Comparison of ENCODE assay signal across 8 mouse cellular contexts in the genomic region with DNA sequence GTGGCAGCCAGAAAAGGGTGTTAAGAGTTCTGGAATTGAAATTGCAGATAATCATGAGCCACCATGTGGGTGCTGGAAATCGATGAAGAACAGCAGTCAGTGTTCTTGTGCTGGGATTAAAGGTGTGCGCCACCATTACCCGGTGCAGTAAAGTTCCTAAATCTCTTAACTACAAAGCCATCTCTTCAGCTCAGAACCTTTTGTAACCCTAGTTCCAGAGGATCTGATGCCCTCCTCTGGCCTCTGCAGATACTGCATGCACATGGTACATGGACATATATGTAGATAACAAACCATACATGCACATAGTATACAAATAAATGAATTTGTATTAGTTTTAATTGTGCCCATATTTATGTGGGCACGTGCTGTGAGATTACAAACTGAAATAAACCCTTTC. TPM values are rescaled to one million over a fixed set of nuclear protein-coding genes. Genes with fewer than 3 reads are reported as not detected.
DNase-seq lines count a peak whose midpoint lies in the region; ATAC-seq and TF ChIP-seq lines count a peak whose summit lies in the region.

No protein-coding gene starts in this region.

- no peak for TF ChIP-seq EP300 in liver, embryonic 14.5 days (IDR thresholded peaks at IDR 0.05; ENCODE audit: low read depth)

- H3K27me3 ChIP-seq in kidney, embryonic 14.5 days (ENCODE audit: control insufficient read depth, insufficient read depth, low read length): no peaks in the 10 kb centered on the region
- no peaks in the 10 kb centered on the region for H3K27me3 ChIP-seq in liver, embryonic 14.5 days (ENCODE audit: control insufficient read depth, insufficient read depth, low read length)
- H3K27me3 ChIP-seq in midbrain, embryonic 14.5 days (ENCODE audit: control insufficient read depth, insufficient read depth, low read length): no peaks in the 10 kb centered on the region
- no peaks in the 10 kb centered on the region for H3K27me3 ChIP-seq in intestine, embryonic 16.5 days (replicated peaks; ENCODE audit: control insufficient read depth, insufficient read depth, low read length)

- no peak overlapping the region for H3K4me3 ChIP-seq in kidney, embryonic 14.5 days (ENCODE audit: low read length)
- H3K4me3 ChIP-seq in liver, embryonic 14.5 days (ENCODE audit: insufficient read depth in 1 of 2, low read depth in 2 of 2, low read length in 2 of 2): no peak overlapping the region
- no peak overlapping the region for H3K4me3 ChIP-seq in midbrain, embryonic 14.5 days (replicated peaks; ENCODE audit: low read depth, low read length)
- H3K4me3 ChIP-seq in intestine, embryonic 16.5 days (ENCODE audit: low read length): no peak overlapping the region

- ATAC-seq in kidney, embryonic 14.5 days (ENCODE audit: low FRiP score, low TSS enrichment): no peak
- 0 out of 2 replicates have a peak, but pooled peaks have one; percentile 43 for ATAC-seq in liver, embryonic 14.5 days (ENCODE audit: insufficient read depth)
- ATAC-seq in midbrain, embryonic 14.5 days (ENCODE audit: low FRiP score, low TSS enrichment): no peak
- ATAC-seq in intestine, embryonic 16.5 days: no peak; the same call in 1 of the 2 replicates

- DNase-seq in kidney, adult 9 months: peak; percentile 28
- peak; percentile 66 for DNase-seq in ZHBTc4 (ENCODE audit: low read depth, low spot score)
- peak in 1 of 3 experiments; percentile 35 for DNase-seq in liver, embryonic 14.5 days (ENCODE audit: low read depth in 3 of 3, low spot score in 3 of 3)
- DNase-seq in spleen, postnatal 4 days (ENCODE audit: low spot score in 2 of 2): peak; percentile 62 to 74
- DNase-seq in midbrain, embryonic 14.5 days: no peak
- DNase-seq in gastrocnemius, postnatal 4 days (ENCODE audit: low spot score in 2 of 2): no peak

- H3K4me2 ChIP-seq in kidney, embryonic 14.5 days (replicated peaks; ENCODE audit: low read depth, low read length): no peak overlapping the region
- H3K4me2 ChIP-seq in liver, embryonic 14.5 days (ENCODE audit: low read depth): no peak overlapping the region
- H3K4me2 ChIP-seq in midbrain, embryonic 14.5 days (ENCODE audit: low read length): no peak overlapping the region
- H3K4me2 ChIP-seq in intestine, embryonic 16.5 days (ENCODE audit: low read depth, low read length): no peak overlapping the region

- H3K4me1 ChIP-seq in kidney, embryonic 14.5 days (ENCODE audit: control insufficient read depth, insufficient read depth, low read length): peaks cover 4% of the 10 kb centered on the region
- peaks cover 22 to 24% of the 10 kb centered on the region in 2 experiments for H3K4me1 ChIP-seq in liver, embryonic 14.5 days (replicated peaks; ENCODE audit: control insufficient read depth in 2 of 2, insufficient read depth in 2 of 2, low read length in 1 of 2)
- H3K4me1 ChIP-seq in midbrain, embryonic 14.5 days (ENCODE audit: control insufficient read depth, insufficient read depth, low read length): peaks cover 5% of the 10 kb centered on the region
- peaks cover 4% of the 10 kb centered on the region for H3K4me1 ChIP-seq in intestine, embryonic 16.5 days (ENCODE audit: control insufficient read depth, insufficient read depth, low read length)

- H3K9me3 ChIP-seq in kidney, embryonic 14.5 days (ENCODE audit: control insufficient read depth, low read length): no peaks in the 10 kb centered on the region
- H3K9me3 ChIP-seq in liver, embryonic 14.5 days (ENCODE audit: control insufficient read depth, low read length): no peaks in the 10 kb centered on the region
- no peaks in the 10 kb centered on the region for H3K9me3 ChIP-seq in midbrain, embryonic 14.5 days (ENCODE audit: control insufficient read depth, low read length)
- no peaks in the 10 kb centered on the region for H3K9me3 ChIP-seq in intestine, embryonic 16.5 days (ENCODE audit: control insufficient read depth, low read length)

- 95% methylated on average over 4 of the region's 4 CpGs for WGBS in kidney, embryonic 14.5 days
- 61% methylated on average over 4 of the region's 4 CpGs for WGBS in liver, embryonic 14.5 days (ENCODE audit: insufficient replicate concordance)
- WGBS in midbrain, embryonic 14.5 days: 93% methylated on average over 4 of the region's 4 CpGs
- 93% methylated on average over 4 of the region's 4 CpGs for WGBS in intestine, embryonic 16.5 days

- H3K27ac ChIP-seq in kidney, embryonic 14.5 days (ENCODE audit: low read depth, low read length): no peak overlapping the region
- H3K27ac ChIP-seq in liver, embryonic 14.5 days: no peak overlapping the region
- H3K27ac ChIP-seq in midbrain, embryonic 14.5 days (replicated peaks; ENCODE audit: low read depth, low read length): no peak overlapping the region
- H3K27ac ChIP-seq in intestine, embryonic 16.5 days (ENCODE audit: low read length): no peak overlapping the region

- no peak overlapping the region for H3K9ac ChIP-seq in kidney, embryonic 14.5 days (ENCODE audit: low read depth, low read length)
- H3K9ac ChIP-seq in liver, embryonic 14.5 days (replicated peaks): no peak overlapping the region
- no peak overlapping the region for H3K9ac ChIP-seq in midbrain, embryonic 14.5 days (replicated peaks; ENCODE audit: low read length)
- no peak overlapping the region for H3K9ac ChIP-seq in intestine, embryonic 16.5 days (ENCODE audit: low read depth, low read length)

- peaks cover 36% of the 10 kb centered on the region for H3K36me3 ChIP-seq in kidney, embryonic 14.5 days (ENCODE audit: control insufficient read depth, insufficient read depth, low read length)
- H3K36me3 ChIP-seq in liver, embryonic 14.5 days (replicated peaks; ENCODE audit: control insufficient read depth, insufficient read depth, low read depth): peaks cover 7% of the 10 kb centered on the region
- H3K36me3 ChIP-seq in midbrain, embryonic 14.5 days (ENCODE audit: control insufficient read depth, insufficient read depth, low read length): peaks cover 21% of the 10 kb centered on the region
- peaks cover 9% of the 10 kb centered on the region; the same call in 1 of the 2 replicates for H3K36me3 ChIP-seq in intestine, embryonic 16.5 days (ENCODE audit: control insufficient read depth, insufficient read depth, low read length)

- peak; percentile 71 for TF ChIP-seq CTCF in liver, embryonic 14.5 days (IDR thresholded peaks at IDR 0.05; ENCODE audit: low read depth)

RNA-seq across cellular contexts. Expression of a gene that starts 8.5 kb away (rescaled TPM):
- polyA plus RNA-seq in kidney, embryonic 14.5 days (2014; fragmentation: Nextera tagmentation; extraction: Ambion mirVana): 59.6 and 77.9 TPM in 2 replicates
- polyA plus RNA-seq in liver, embryonic 14.5 days (2012; rRNA removed): 6.8 and 8.0 TPM in 2 replicates
- polyA plus RNA-seq in liver, embryonic 14.5 days (2014; fragmentation: Nextera tagmentation; extraction: Ambion mirVana): 18.8 and 25.0 TPM in 2 replicates
- 76.3 and 85.4 TPM in 2 replicates for polyA plus RNA-seq in midbrain, embryonic 14.5 days (2014; fragmentation: Nextera tagmentation; extraction: Ambion mirVana)
- 10 to 100 TPM; 32.4 to 33.1 TPM for total RNA-seq in gastrocnemius, postnatal 4 days (2021)
- polyA plus RNA-seq in intestine, embryonic 16.5 days (2015; fragmentation: Nextera tagmentation; extraction: Ambion mirVana): 42.7 and 42.9 TPM in 2 replicates

RNA-seq across cellular contexts. Expression of a gene that starts 29.2 kb away (rescaled TPM):
- polyA plus RNA-seq in kidney, embryonic 14.5 days (2014; fragmentation: Nextera tagmentation; extraction: Ambion mirVana): 0.61 and 1.7 TPM in 2 replicates
- polyA plus RNA-seq in liver, embryonic 14.5 days (2012; rRNA removed): 0.67 and 1.3 TPM in 2 replicates
- polyA plus RNA-seq in liver, embryonic 14.5 days (2014; fragmentation: Nextera tagmentation; extraction: Ambion mirVana): 0.53 and 0.99 TPM in 2 replicates
- 4.4 and 4.7 TPM in 2 replicates for polyA plus RNA-seq in midbrain, embryonic 14.5 days (2014; fragmentation: Nextera tagmentation; extraction: Ambion mirVana)
- total RNA-seq in gastrocnemius, postnatal 4 days (2021): under 1 TPM; 0.54 to 0.75 TPM
- polyA plus RNA-seq in intestine, embryonic 16.5 days (2015; fragmentation: Nextera tagmentation; extraction: Ambion mirVana): 8.9 and 9.7 TPM in 2 replicates

RNA-seq across cellular contexts. Expression of a gene that starts 48.2 kb away (rescaled TPM):
- polyA plus RNA-seq in kidney, embryonic 14.5 days (2014; fragmentation: Nextera tagmentation; extraction: Ambion mirVana): 57.9 and 81.4 TPM in 2 replicates
- polyA plus RNA-seq in liver, embryonic 14.5 days (2012; rRNA removed): 32.0 and 32.5 TPM in 2 replicates
- polyA plus RNA-seq in liver, embryonic 14.5 days (2014; fragmentation: Nextera tagmentation; extraction: Ambion mirVana): 15.5 and 17.2 TPM in 2 replicates
- 117 and 121 TPM in 2 replicates for polyA plus RNA-seq in midbrain, embryonic 14.5 days (2014; fragmentation: Nextera tagmentation; extraction: Ambion mirVana)
- total RNA-seq in gastrocnemius, postnatal 4 days (2021): 10 to 100 TPM; 48.4 to 51.1 TPM
- polyA plus RNA-seq in intestine, embryonic 16.5 days (2015; fragmentation: Nextera tagmentation; extraction: Ambion mirVana): 96.8 and 128 TPM in 2 replicates

RNA-seq across cellular contexts. Expression of a gene that starts 54.1 kb away (rescaled TPM):
- 32.6 and 41.1 TPM in 2 replicates for polyA plus RNA-seq in kidney, embryonic 14.5 days (2014; fragmentation: Nextera tagmentation; extraction: Ambion mirVana)
- 15.9 and 19.0 TPM in 2 replicates for polyA plus RNA-seq in liver, embryonic 14.5 days (2012; rRNA removed)
- polyA plus RNA-seq in liver, embryonic 14.5 days (2014; fragmentation: Nextera tagmentation; extraction: Ambion mirVana): 13.7 and 16.8 TPM in 2 replicates
- 65.2 and 77.6 TPM in 2 replicates for polyA plus RNA-seq in midbrain, embryonic 14.5 days (2014; fragmentation: Nextera tagmentation; extraction: Ambion mirVana)
- 10 to 100 TPM; 27.9 to 31.4 TPM for total RNA-seq in gastrocnemius, postnatal 4 days (2021)
- 23.1 and 28.6 TPM in 2 replicates for polyA plus RNA-seq in intestine, embryonic 16.5 days (2015; fragmentation: Nextera tagmentation; extraction: Ambion mirVana)

RNA-seq across cellular contexts. Expression of a gene that starts 54.5 kb away (rescaled TPM):
- polyA plus RNA-seq in kidney, embryonic 14.5 days (2014; fragmentation: Nextera tagmentation; extraction: Ambion mirVana): 6.6 and 7.1 TPM in 2 replicates
- 3.1 and 4.3 TPM in 2 replicates for polyA plus RNA-seq in liver, embryonic 14.5 days (2012; rRNA removed)
- 4.5 and 4.9 TPM in 2 replicates for polyA plus RNA-seq in liver, embryonic 14.5 days (2014; fragmentation: Nextera tagmentation; extraction: Ambion mirVana)
- polyA plus RNA-seq in midbrain, embryonic 14.5 days (2014; fragmentation: Nextera tagmentation; extraction: Ambion mirVana): 10.7 and 16.2 TPM in 2 replicates
- total RNA-seq in gastrocnemius, postnatal 4 days (2021): 10 to 100 TPM; 14.3 to 15.5 TPM
- polyA plus RNA-seq in intestine, embryonic 16.5 days (2015; fragmentation: Nextera tagmentation; extraction: Ambion mirVana): 15.2 and 15.9 TPM in 2 replicates

Comparison
In these comparisons a context has a peak if more than half of its experiments do, and no peak if none do; other contexts are left out.
1. DNase-seq: peak in kidney, adult 9 months (single experiment), ZHBTc4 (single experiment) and spleen, postnatal 4 days (2 of 2); none in midbrain, embryonic 14.5 days (single experiment) and gastrocnemius, postnatal 4 days (0 of 2).